Mouse (Mus musculus) stomach, embryonic 16.5 days (tissue): ENCODE measurements at regions not wholly inside any gene's neighbourhood (a gene's known extent, or its start where the extent isn't known, plus 50 kb on each side); places are given as distances from the start of the nearest gene placed in this dataset.

Experiments used
- ATAC-seq: fragments of 200-750 bp; cut with Nextera tagmentation; 2 replicates; pipeline ENCODE4 v1.8.0; 2017; ENCODE audit warnings: moderate number of reproducible peaks, moderate TSS enrichment; ENCODE audit not compliant: insufficient read depth, low FRiP score
- H3K27ac ChIP-seq: fragments of 300-500 bp; sonication (generic); 2 replicates; pipeline ENCODE4 v1.5.1; 2014; ENCODE audit warnings: low read length
- H3K27me3 ChIP-seq: fragments of 300-500 bp; sonication (generic); 2 replicates; pipeline ENCODE4 v1.6.1; 2014; ENCODE audit warnings: low read length, control low read depth, mixed read lengths; ENCODE audit not compliant: control insufficient read depth, insufficient read depth
- H3K36me3 ChIP-seq: fragments of 300-500 bp; sonication (generic); 2 replicates; pipeline ENCODE4 v1.6.1; 2014; ENCODE audit warnings: low read length; ENCODE audit not compliant: control insufficient read depth, insufficient read depth
- H3K4me1 ChIP-seq: fragments of 300-500 bp; sonication (generic); 2 replicates; pipeline ENCODE4 v1.6.1; 2014; ENCODE audit warnings: low read length, control low read depth, mixed read lengths; ENCODE audit not compliant: control insufficient read depth, insufficient read depth
- H3K4me2 ChIP-seq: fragments of 300-500 bp; sonication (generic); 2 replicates; pipeline ENCODE4 v1.6.1; 2014; ENCODE audit warnings: low read depth, low read length, mixed read lengths
- H3K4me3 ChIP-seq: fragments of 300-500 bp; sonication (generic); replicated peaks from 2 replicates; pipeline ENCODE4 v1.5.1; 2014; ENCODE audit warnings: mild to moderate bottlenecking, low read length
- H3K9ac ChIP-seq: fragments of 300-500 bp; sonication (generic); 2 replicates; pipeline ENCODE4 v1.6.1; 2014; ENCODE audit warnings: low read length
- H3K9me3 ChIP-seq: fragments of 300-500 bp; sonication (generic); replicated peaks from 2 replicates; pipeline ENCODE4 v1.6.1; 2016; ENCODE audit warnings: low read length, control low read depth; ENCODE audit not compliant: control insufficient read depth
- WGBS: fragments of 180-500 bp; shearing (Covaris S2); extraction: QIAGEN DNeasy Blood & Tissue Kit; methylation state at CpG from one replicate; pipeline ENCODE4 v1.1.7; 2014; 5-methylcytosine and 5-hydroxymethylcytosine counted together

DNA sequence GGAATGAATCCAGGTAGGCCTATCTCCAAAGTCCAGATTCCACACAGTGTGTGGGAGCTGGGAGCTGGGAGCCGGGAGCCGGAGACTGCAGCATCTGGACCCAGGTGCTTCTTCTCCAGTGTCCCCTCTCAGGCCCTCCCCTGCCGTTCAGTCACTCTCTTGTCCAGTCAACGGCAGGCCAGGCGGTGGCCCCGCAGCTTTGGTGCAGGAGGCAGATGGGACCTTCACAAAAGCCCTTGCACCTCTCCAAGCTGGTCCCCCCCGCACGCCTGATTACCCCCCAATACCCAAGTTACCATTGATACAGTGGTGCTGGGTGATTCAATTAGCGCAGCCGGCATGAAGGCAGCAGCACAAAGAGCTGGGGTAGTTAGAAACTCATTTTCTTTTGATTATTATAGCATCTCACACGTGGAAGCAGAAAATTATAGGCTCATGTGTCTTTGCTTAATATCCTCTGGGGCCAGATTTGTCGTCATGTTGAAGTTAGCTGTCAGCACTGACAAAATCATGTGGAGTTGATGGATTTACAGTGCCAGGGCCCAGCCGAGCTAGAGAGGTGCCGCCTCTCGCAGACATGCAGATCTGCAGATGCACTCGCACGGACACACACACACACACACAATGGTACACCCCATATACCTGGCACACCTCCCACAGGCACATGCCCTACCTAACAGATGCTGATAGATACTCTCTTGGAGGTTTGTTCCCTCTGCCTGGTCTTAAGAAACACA is 53.6 kb upstream of the Lhx1 start:
- WGBS: 72% methylated on average over 17 of the region's 17 CpGs
- no peak overlapping the region for H3K27ac ChIP-seq
- H3K4me3 ChIP-seq: no peak overlapping the region
- H3K4me1 ChIP-seq: no peaks in the 10 kb centered on the region
- no peak overlapping the region for H3K4me2 ChIP-seq
- no peaks in the 10 kb centered on the region for H3K27me3 ChIP-seq
- no peaks in the 10 kb centered on the region for H3K9me3 ChIP-seq
- ATAC-seq: no peak
- no peak overlapping the region for H3K9ac ChIP-seq
- no peaks in the 10 kb centered on the region for H3K36me3 ChIP-seq
